Mouse (Mus musculus): Measurements from ENCODE around the gene Ankrd36. TPM values are rescaled to one million over a fixed set of nuclear protein-coding genes. Genes with fewer than 3 reads are reported as not detected.

The Ankrd36 gene
- polyA plus RNA-seq, 1 experiment = not detected

GRCm38 (mm10) chr11:5625101-5625500 is 55.6 kb downstream of the Ankrd36 start:
- Histone ChIP-seq H3K4me1 (ENCODE audit: control insufficient read depth, insufficient read depth, low read length) (no peaks in the 10 kb centered on the region), H3K4me3 (ENCODE audit: insufficient read depth, low read length) (no peak overlapping the region), H3K27ac (ENCODE audit: insufficient read depth, low read length) (no peak overlapping the region)
- TF ChIP-seq POLR2A (IDR thresholded peaks at IDR 0.05; ENCODE audit: low read depth, low read length) = no peak
- TF ChIP-seq CTCF (IDR thresholded peaks at IDR 0.05; ENCODE audit: borderline replicate concordance, insufficient read depth, low read length) = no peak

- H3K4me1 ChIP-seq (ENCODE audit: control insufficient read depth, insufficient read depth, low read length) = no peaks in the 10 kb centered on the region
- TF ChIP-seq CTCF (IDR thresholded peaks at IDR 0.05; ENCODE audit: borderline replicate concordance, insufficient read depth, low read length) (peak; percentile 61), POLR2A (IDR thresholded peaks at IDR 0.05; ENCODE audit: low read depth, low read length) (no peak)
- H3K4me3 ChIP-seq (ENCODE audit: insufficient read depth, low read length) = no peak overlapping the region
- H3K27ac ChIP-seq (ENCODE audit: insufficient read depth, low read length) = no peak overlapping the region
Measured at GRCm38 (mm10) chr11:5629033-5629432, 59.5 kb downstream of the Ankrd36 start.

GRCm38 (mm10) chr11:5643085-5643484 is 73.6 kb downstream of the Ankrd36 start:
- Histone ChIP-seq H3K27ac (ENCODE audit: insufficient read depth, low read length) (no peak overlapping the region), H3K4me1 (ENCODE audit: control insufficient read depth, insufficient read depth, low read length) (no peaks in the 10 kb centered on the region), H3K4me3 (ENCODE audit: insufficient read depth, low read length) (no peak overlapping the region)
- no peak for TF ChIP-seq CTCF (IDR thresholded peaks at IDR 0.05; ENCODE audit: borderline replicate concordance, insufficient read depth, low read length)
- no peak for TF ChIP-seq POLR2A (IDR thresholded peaks at IDR 0.05; ENCODE audit: low read depth, low read length)

GRCm38 (mm10) chr11:5650321-5650720 is 80.8 kb downstream of the Ankrd36 start:
- Histone ChIP-seq H3K4me1 (ENCODE audit: control insufficient read depth, insufficient read depth, low read length) (no peaks in the 10 kb centered on the region), H3K4me3 (ENCODE audit: insufficient read depth, low read length) (no peak overlapping the region), H3K27ac (ENCODE audit: insufficient read depth, low read length) (no peak overlapping the region)
- TF ChIP-seq POLR2A (IDR thresholded peaks at IDR 0.05; ENCODE audit: low read depth, low read length) (no peak), CTCF (IDR thresholded peaks at IDR 0.05; ENCODE audit: borderline replicate concordance, insufficient read depth, low read length) (no peak)

GRCm38 (mm10) chr11:5682541-5682940 is 113.1 kb downstream of the Ankrd36 start:
- TF ChIP-seq POLR2A (IDR thresholded peaks at IDR 0.05; ENCODE audit: low read depth, low read length) (no peak), CTCF (IDR thresholded peaks at IDR 0.05; ENCODE audit: borderline replicate concordance, insufficient read depth, low read length) (no peak)
- H3K4me3 ChIP-seq (ENCODE audit: insufficient read depth, low read length) = no peak overlapping the region
- H3K4me1 ChIP-seq (ENCODE audit: control insufficient read depth, insufficient read depth, low read length) = peaks cover 6% of the 10 kb centered on the region
- H3K27ac ChIP-seq (ENCODE audit: insufficient read depth, low read length) = no peak overlapping the region

- Histone ChIP-seq H3K4me3 (ENCODE audit: insufficient read depth, low read length) (no peak overlapping the region), H3K4me1 (ENCODE audit: control insufficient read depth, insufficient read depth, low read length) (peaks cover 6% of the 10 kb centered on the region), H3K27ac (ENCODE audit: insufficient read depth, low read length) (no peak overlapping the region)
- TF ChIP-seq CTCF (IDR thresholded peaks at IDR 0.05; ENCODE audit: borderline replicate concordance, insufficient read depth, low read length) = no peak
Measured at GRCm38 (mm10) chr11:5684283-5684682, 114.8 kb downstream of the Ankrd36 start.

GRCm38 (mm10) chr11:5691775-5692174 is 122.3 kb downstream of the Ankrd36 start:
- H3K27ac ChIP-seq (ENCODE audit: insufficient read depth, low read length) = no peak overlapping the region
- no peaks in the 10 kb centered on the region for H3K4me1 ChIP-seq (ENCODE audit: control insufficient read depth, insufficient read depth, low read length)
- TF ChIP-seq POLR2A (IDR thresholded peaks at IDR 0.05; ENCODE audit: low read depth, low read length) (no peak), CTCF (IDR thresholded peaks at IDR 0.05; ENCODE audit: borderline replicate concordance, insufficient read depth, low read length) (peak; percentile 37; the same call in 1 of the 2 replicates)
- no peak overlapping the region for H3K4me3 ChIP-seq (ENCODE audit: insufficient read depth, low read length)

- H3K4me3 ChIP-seq (ENCODE audit: insufficient read depth, low read length) = no peak overlapping the region
- TF ChIP-seq CTCF (IDR thresholded peaks at IDR 0.05; ENCODE audit: borderline replicate concordance, insufficient read depth, low read length) = no peak
- no peak for TF ChIP-seq POLR2A (IDR thresholded peaks at IDR 0.05; ENCODE audit: low read depth, low read length)
- H3K27ac ChIP-seq (ENCODE audit: insufficient read depth, low read length) = no peak overlapping the region
- peaks cover under 1% of the 10 kb centered on the region; the same call in 1 of the 2 replicates for H3K4me1 ChIP-seq (ENCODE audit: control insufficient read depth, insufficient read depth, low read length)
Measured at GRCm38 (mm10) chr11:5700808-5701207, 131.3 kb downstream of the Ankrd36 start.

GRCm38 (mm10) chr11:5701300-5701699 is 131.8 kb downstream of the Ankrd36 start:
- Histone ChIP-seq H3K27ac (ENCODE audit: insufficient read depth, low read length) (no peak overlapping the region), H3K4me1 (ENCODE audit: control insufficient read depth, insufficient read depth, low read length) (peaks cover 3% of the 10 kb centered on the region; the same call in 1 of the 2 replicates), H3K4me3 (ENCODE audit: insufficient read depth, low read length) (no peak overlapping the region)
- TF ChIP-seq CTCF (IDR thresholded peaks at IDR 0.05; ENCODE audit: borderline replicate concordance, insufficient read depth, low read length) = no peak
- no peak for TF ChIP-seq POLR2A (IDR thresholded peaks at IDR 0.05; ENCODE audit: low read depth, low read length)

- Histone ChIP-seq H3K4me1 (ENCODE audit: control insufficient read depth, insufficient read depth, low read length) (peaks cover 3% of the 10 kb centered on the region; the same call in 1 of the 2 replicates), H3K4me3 (ENCODE audit: insufficient read depth, low read length) (no peak overlapping the region), H3K27ac (ENCODE audit: insufficient read depth, low read length) (no peak overlapping the region)
- TF ChIP-seq CTCF (IDR thresholded peaks at IDR 0.05; ENCODE audit: borderline replicate concordance, insufficient read depth, low read length) (no peak), POLR2A (IDR thresholded peaks at IDR 0.05; ENCODE audit: low read depth, low read length) (no peak)
Measured at GRCm38 (mm10) chr11:5701821-5702220, 132.3 kb downstream of the Ankrd36 start.
